Mouse (Mus musculus) thymus, postnatal 14 days (tissue): Measurements from ENCODE around the gene Gcnt7.

Experiments used
- DNase-seq: peaks from one replicate; pipeline ENCODE4 v3.0.0; 2021

Gcnt7 gene

DNA sequence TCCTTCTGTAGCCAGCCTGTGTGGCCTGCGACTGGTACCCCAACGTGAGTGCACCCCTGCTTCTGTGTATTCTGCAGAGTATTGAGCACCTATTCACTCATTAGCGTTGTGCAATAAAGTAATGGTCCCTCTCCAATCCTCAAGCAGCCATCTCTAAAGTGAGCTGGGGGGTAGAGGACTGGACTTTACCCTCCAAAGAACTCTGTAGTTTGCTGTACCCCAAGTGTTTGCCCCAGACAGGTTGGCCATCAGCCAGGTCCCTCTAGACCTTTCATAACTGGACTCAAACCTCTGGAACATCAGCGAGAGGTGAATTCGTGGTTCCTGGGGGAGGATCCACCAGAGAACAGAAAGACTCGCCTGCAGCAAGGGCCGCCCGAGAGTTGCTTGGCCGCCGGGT lies 5.9 kb downstream of the Gcnt7 start:
- DNase-seq = no peak

DNA sequence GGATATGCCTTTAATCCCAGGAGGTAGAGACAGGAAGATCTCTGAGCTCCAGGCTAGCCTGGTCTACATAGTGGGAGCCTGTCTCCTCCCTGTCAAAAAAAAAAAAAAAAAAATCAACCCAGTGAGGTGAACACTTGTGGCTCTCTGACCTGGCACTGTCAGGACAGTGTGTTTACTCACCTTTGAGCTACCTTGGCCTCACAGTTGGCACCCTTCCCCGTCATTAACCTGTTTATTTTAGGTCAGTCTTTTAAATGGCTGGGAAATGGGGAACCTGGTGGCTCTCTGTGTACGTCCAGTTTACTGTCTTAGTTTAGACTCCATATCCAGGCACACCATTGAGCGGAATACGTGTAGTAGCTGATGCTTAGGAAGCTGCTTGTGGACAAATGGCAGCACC lies 6.4 kb downstream of the Gcnt7 start:
- no peak for DNase-seq

DNA sequence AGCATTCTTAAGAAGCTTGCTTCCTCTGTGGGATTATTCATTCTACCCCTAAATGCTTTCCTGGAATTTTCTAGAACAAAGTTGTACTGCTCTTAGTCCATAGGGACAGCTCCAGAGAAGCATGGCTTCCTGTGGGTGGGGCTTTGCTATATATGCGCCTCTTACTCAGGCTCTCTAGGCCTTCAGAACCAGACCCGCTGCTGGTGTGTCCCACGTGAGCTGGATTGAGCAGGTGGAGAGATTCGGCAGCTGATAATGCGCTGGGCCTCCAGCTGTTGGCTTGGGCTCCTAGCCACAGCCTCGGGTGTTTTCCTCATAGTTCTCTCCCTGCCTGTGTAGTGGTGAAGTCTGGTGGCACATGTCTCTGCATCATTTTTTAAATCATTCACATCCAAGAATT lies 7.8 kb downstream of the Gcnt7 start:
- peak; percentile 51 for DNase-seq

DNA sequence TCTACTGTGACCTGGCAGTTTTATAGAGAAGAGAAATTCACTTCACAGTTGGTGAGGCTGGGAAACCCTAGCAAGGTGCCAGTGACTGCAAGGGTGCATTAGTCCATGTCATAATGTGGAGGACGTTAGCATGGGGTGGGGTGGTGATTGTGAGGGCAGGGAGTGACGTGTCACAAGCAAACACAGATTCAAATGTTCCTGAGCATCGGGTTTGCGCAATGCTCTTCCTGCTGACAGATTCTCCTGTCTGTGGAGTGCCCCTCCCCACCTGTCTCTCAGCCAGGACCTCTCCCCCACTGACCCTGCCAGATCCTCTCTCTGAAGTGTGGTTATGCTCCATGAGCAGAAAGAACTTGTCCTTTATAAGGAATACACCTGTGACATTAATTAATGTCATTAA lies 10.1 kb downstream of the Gcnt7 start:
- DNase-seq = no peak

DNA sequence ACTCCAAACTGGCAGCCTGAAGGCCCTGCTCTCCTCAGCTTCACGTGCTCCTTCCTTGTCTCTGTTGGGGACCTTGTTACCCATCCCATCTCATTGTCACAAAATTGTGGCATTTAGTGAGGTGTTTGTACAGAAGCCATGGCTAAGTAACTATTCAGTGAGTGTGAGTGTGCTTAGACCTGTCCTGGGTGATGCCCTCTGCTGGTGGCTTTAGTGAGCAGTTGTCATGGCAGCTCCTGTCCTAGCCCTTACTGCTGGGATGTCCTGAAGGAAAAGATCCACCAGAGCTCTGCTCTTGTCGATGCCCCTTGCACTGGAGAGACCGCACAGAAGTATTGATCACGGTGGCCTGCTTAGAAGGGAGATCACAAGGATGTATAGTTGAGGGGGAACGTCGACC lies 11.1 kb downstream of the Gcnt7 start:
- DNase-seq = peak; percentile 66

DNA sequence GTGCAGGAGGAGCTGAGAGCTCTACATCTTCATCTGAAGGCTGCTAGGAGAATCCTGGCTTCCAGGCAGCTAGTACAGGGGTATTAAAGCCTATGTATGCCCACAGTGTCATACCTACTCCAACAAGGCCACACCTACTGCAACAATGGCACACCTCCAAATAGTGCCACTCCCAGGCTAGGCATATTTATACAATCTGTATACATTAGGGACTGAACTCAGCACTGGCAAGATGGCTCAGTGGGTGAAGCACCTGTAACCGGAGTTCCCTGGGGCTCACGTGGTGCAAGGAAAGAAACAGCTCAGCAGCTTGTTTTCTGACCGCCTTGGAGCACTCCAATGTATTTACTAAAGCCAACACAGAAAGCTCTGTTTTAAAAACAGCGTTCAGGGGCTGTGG lies 12.8 kb downstream of the Gcnt7 start:
- no peak for DNase-seq

DNA sequence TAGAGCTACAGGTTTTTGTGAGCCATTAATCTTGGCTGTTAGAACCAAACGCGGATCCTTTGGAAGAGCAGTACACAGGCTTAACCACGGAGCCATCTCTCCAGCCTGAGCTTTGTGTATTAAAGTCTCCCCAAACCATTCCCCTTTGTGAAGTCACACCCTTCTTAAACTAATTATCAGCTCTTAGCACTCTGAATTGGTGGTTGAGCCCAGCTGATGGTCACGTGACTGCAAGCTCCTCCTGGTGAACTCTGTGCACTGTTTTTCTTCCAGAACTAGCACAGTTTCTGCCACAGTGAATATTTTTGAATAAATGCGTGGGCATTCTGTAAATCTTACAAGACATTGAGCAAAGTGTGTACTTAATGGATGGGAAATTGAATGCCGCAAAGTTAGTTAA lies 17.2 kb downstream of the Gcnt7 start:
- DNase-seq = no peak

DNA sequence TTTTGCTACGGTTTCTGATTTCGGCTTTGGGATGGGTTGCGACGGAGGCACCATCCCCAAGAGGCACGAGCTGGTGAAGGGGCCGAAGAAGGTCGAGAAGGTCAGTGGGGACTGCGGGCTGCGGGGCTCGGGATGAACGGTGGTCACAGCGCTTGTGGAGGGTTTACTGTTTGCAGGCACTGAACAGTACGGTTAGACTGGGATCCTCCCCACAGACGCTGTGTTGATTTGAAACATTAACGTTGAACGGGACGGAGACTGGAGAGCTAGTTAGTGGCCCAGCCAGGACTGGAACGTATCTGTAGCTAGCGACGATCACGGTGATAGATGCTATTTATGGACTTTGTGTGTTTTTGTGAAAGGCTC lies 17.8 kb downstream of the Gcnt7 start:
- DNase-seq = no peak

DNA sequence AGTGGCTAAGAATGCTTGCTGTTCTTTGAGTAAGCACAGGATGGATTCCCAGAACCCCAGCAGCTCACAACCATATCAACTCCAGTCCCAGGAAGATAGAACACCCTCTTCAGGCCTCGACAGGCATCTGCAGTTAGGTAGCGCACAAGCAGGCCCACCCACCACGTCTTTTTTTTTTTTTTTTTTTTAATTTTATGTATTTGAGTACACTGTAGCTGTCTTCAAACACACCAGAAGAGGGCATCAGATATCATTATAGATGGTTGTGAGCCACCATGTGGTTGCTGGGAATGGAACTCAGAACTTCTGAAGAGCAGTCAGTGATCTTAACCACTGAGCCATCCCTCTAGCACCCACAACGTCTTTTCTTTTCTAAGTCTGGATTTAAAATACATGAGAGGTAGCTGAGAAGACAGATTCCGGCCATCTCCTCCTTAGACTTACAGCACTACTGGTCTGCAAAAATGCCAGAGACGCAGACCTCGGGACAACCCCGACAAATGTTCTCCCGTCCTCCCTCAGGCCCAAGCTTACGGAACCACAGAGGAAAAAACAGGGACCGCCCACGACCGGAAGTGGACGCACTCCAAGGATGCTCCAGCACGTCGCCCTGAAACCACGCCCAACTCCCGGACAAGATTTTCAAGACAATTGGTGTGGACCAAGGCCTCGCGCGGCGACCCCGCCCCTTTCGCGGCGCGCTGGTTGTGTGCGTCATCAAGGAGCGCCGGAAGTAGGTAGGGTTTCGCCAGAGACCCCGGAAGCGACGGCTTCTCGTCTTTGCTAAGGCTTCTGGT lies 18.4 kb downstream of the Gcnt7 start, which contains the start of gene Rtf2:
TSS of gene Rtf2 (plus strand) at position 714 of the 797 bp plus-strand sequence.
- DNase-seq = peak; percentile 98

DNA sequence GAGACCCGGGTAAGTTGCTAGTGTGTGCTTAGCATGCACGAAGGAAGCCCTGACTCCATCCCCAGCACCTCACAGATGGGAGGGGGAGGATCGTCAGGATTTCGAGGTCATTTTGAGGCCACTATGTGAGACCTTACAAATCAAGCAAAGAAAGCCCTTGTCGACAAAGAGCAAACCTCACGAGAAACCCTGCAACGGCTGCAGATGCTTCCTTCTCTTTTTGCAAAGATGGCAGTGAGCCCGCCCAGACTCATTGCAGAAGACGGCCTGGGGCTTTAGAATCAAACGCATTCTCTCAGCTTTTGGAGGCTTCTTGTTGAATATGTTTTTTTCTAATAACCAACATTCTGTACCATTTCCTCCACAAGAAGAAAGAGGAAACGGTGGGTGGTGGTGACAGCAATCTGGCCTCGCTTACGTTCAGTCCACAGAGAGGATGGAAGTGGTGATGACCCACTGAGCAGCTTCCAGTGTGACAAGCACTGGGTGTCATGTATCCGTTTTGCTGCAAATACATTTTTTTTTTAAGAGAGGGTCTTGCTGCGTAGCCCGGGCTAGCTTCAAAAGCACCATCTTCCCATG lies 20.9 kb downstream of the Gcnt7 start:
- no peak for DNase-seq

DNA sequence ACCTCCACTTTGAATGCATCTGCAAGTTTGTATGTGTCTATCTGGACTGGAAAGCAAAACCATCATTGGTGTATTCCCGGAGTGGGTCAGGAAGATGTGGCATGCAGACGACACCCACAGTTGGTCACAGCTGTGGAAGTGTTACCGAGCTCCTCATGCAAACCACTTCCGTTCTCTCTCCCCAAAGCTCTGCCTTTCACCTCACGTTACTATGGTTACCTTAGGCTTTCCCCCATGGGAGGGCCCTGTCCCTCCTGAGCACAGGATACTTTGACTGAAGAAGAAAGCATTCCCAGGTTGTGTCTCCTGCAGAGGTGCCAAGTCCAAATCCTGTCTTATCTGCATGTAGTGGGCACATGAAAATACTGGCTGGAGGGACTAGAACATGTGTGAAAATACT lies 24.6 kb downstream of the Gcnt7 start:
- DNase-seq = peak; percentile 85

DNA sequence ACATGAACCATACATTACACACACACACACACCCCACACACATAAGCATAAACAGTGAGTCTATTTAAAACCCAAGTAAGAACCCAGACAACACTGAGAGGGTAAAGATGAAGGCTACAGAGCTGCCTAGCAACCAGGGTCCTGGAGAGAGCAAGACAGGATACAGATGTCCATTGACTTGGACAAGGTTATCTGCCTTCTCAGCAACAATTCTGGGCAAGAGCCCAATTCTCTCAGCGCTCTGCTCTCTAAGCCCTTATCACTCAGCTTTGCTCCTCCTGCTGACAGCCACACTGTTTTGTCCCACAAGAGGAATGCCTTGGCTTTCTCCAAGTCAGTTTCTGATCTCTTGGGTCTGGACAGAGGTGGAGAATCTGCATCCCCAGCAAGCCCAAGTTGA lies 27.8 kb downstream of the Gcnt7 start:
- no peak for DNase-seq

DNA sequence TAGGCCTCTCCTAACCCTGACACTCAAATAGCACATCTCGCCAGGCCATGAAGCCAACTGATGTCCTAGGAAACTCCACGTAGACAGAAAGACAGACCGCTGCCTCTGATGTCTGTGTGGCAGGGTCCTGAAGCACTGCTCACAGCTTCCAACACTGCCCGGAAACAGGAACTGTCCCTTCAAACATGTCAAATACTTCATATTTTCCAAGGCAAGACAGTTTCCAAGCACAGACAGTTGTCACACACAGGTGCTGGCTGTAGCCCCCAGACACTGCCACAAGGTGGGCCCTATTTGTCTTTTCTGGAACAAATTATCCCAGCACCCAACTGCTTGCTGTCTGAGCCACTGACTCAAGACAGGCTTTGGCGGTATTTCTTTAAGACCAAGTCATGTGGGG lies 40.2 kb downstream of the Gcnt7 start:
- DNase-seq = no peak

DNA sequence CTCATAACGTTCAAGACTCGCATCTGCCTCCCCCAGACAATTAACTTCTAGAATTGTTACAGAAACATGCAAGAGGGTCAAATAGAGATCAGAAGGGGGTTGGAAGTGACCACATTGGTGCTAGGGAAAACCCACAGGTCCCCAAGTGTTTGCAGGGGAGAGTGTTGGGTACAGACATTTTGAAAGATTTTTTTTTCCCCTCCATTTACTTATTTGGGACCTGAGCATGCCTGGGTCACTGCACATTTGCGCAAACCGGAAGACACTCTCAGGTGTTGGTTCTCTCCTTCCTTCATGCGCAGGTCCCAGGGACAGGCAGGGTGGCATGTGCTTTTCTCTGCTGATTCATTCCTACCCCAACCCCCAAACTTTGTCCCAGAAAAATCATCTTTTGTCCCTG lies 41.5 kb downstream of the Gcnt7 start:
- DNase-seq = no peak

DNA sequence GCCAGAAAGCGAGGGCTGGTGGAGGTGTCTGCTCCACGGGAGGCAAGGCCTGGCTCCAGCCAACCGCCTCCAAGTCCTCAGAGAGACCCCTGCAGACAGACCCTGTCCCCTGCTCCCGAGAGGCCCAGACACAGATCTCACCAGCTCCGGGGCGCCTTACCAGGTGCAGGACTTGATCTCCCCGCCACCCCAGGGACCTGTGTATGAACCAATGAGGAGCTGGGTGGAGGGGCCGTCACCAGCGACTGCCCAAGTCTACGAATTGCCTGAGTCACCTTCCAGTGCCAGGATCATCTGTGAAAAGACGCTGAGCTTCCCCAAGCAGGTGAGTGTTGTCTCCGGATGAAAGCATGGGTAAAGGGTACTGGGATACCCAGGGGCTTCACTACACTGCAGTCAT lies 42.2 kb downstream of the Gcnt7 start:
- no peak for DNase-seq

DNA sequence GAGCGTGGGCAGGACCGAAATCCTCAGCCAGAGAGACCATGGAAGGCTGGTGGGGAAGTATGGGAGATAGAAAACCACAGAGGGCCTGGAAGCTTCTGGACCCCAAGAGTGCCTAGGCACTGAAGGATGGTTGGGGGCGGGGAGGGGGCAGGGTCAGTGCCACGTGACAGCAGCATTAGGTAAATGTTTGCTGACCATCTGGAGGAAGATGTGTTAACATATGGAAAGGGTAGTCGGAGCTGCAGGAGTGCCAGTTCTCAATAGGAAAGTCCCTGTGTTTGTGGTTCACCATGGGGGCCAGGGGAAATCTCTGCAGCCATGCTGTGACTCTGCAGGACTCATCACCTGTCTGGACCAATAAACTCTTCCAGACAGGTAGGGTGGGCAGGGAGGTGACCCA lies 44.5 kb downstream of the Gcnt7 start:
- no peak for DNase-seq

DNA sequence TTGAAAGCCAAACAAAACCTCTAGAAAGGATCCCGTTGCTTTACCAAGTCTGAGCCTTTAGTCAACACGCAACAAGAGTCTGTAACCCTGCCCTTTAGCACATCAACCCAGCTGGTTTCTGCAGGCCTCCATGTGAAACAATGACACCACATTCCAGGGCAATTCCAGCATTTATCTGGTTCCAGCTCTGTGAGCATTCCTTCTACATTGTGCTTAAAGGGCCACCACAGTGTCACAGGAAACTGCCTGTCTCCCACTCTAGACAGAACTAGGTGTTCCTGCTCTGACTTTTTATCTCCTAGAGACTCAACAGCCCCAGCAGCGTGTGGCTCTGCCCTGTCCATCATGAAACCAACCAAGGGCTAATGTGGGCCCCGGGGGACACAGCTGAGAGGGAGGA lies 45.1 kb downstream of the Gcnt7 start:
- DNase-seq = no peak

DNA sequence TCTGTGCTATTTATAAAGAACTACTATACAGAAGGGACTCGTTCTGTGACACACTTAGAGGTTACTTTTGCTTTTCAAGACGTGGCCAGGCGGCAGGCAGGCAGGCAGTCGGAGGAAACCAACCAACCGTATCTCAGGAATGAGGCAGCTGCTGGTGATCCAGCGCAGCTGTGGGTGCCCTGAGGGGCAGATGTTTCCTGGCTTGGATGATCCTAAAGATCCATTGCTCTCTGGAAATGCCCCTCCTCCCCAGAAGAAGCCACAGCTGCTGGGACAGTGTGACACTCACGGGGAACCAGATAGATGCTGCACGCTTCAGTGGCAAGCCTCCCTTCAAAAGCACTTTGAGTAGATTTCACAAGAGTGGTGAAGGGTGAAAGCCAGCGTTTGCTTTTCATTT lies 45.9 kb downstream of the Gcnt7 start:
- no peak for DNase-seq

DNA sequence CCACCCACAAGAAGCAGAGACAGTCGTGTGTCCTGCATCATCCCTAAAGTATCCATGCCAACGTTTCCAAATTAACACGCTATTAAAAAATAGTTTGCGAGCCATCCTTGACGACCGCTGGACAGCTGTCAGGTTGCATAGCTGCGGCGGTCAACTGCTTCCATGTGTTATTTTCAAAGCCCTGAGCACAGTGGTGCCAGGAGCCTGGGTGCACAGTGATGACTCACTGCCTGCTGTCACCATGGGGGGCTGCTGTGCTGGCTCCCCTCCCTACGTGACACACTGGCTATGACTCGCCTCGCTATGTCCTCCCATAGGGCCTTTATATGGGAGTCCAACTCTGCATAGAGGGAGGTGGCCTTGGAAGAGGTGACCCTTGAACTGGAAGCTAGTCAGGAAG lies 47.3 kb downstream of the Gcnt7 start:
- no peak for DNase-seq

DNA sequence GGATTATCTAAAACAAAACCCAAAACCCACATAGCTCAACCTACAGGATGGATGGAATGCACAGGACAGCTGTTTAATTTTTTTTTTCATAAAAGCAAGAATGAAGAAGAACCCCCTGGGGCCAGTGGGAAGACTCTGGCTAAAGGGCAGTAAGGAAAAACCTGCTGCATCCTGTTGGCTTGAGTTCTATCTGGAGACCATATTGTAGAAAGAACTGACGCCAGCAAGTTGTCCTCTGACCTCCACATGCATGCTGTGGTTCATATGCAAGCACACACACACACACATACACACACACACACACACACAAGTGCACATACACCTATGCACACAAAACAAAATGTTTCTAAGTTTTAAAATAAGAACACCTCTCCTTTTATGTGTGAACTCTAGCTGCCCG lies 47.7 kb downstream of the Gcnt7 start:
- DNase-seq = no peak

DNA sequence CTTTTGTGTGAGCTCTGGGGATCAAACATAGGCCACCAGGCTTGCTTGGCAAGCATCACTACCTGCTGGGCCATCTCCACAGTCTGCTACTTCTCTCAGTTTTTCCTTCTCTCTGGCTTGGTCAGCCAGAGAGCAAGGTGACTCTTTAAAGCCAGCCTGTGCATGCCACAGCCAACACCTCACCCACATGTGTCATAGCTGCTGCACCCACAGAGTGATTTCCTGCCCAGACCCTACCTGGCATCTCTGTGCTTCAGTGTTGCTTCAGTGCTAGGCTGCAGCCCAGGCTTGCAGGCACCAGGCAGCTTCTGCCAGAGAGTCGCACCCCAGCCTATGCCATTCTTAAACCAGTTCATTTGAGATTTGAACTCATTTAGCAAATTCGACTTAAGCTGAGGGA lies 50.9 kb downstream of the Gcnt7 start:
- DNase-seq = no peak

DNA sequence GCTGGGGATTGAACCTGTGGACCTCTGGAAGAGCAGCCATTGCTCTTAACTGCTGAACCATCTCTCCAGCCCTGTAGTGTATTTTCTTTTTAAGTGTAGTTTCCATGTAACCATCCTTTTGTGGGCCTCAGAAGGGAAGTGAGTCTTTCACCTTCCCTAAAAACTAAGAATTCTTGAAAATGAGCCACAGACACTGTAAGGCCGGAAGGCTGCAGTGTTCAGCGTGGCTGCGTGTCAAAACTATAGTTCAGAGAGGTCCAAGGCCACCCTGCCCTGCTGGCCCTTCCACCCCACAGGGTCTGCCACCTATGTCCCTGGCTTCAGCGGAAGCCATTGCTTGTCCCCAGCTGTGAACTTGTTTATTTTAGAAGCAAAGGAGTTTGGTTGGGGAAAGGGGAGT lies 52.2 kb downstream of the Gcnt7 start:
- no peak for DNase-seq

DNA sequence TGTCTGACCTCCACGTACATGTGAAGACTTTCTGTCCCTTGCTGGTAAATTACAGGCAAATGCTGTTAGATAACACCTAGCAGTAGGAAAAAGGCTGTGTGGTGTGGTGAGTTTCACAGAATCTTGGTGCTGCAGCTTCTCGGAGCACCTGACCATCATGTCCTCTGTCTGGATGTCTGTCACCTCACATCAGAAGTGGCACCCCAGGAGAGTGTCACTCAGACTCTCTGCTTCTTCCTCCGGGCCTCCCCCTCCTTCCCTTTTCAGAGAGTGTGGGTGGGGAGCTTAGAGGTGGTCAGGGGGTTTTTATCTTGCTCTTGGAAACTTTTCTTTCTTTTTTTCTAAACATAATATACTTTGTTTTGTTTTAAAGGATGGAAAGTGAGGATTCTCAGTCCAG lies 53.4 kb downstream of the Gcnt7 start:
- DNase-seq = no peak

DNA sequence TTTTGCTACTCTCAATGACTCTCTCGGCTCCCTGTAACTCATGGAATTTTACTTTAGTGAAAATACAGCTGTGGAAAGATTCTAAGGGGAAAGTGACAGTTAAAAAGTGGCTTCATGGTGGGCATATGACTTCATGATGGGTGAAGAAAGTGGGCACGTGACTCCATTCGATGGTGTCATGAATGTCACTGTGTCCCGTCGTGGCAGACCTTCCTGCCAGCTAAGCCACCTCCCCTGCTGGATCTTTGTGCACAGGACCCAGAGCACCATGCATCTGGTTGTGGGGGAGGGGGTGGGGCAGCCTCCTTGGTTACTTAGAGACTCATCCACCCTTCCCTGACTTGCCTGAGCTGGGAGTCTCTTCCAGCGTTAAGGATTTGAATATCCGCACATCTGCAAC lies 54.2 kb downstream of the Gcnt7 start:
- no peak for DNase-seq
